Mouse (Mus musculus): ENCODE data around the gene Gm16181. TPM values are rescaled to one million over a fixed set of nuclear protein-coding genes. Genes with fewer than 3 reads are reported as not detected.

Gene Gm16181
- total RNA-seq, 2 experiments from 2014 or later: not detected

DNA sequence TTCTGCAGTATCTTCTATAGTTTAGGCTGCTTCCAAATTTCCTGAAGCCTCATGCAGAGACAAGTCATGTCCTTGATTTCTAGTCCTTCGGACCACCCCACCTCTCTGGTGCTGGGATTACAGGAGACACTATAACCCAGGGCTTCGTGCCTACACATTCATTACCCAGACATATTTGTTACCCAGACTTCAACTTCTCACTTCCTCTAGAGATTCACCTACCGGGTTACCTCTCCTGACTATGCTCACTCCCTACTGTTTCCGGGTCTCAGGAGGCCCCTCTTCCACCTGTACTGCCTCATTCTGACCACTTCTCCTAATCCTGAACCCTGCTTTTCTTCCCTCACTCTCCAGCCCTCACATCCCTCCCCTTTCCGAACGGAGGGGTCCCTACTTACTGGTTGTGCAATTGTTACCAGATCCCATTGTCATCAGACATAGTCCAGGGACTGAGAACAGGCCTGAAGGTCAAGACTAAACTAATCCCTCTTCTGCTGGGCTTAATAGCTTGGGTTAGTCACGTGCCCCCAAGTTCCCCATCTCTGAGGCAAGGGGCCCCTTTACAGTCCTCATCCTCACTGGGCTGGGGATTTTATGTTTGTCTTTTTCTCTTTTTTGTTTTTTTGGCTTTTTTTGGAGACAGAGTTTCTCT is 32.5 kb upstream of the Gm16181 start, which contains the start of gene Lst1:
Lst1 (minus strand) TSS at position 481 of the 652 bp plus-strand sequence.
- H3K4me3 ChIP-seq: no peak within 1 kb of the TSS
- H3K27ac ChIP-seq: no peak within 1 kb of the TSS
- no peak for TF ChIP-seq CTCF (conservative IDR thresholded peaks at IDR 0.05)
- DNase-seq (ENCODE audit: low spot score in 2 of 2): no peak

DNA sequence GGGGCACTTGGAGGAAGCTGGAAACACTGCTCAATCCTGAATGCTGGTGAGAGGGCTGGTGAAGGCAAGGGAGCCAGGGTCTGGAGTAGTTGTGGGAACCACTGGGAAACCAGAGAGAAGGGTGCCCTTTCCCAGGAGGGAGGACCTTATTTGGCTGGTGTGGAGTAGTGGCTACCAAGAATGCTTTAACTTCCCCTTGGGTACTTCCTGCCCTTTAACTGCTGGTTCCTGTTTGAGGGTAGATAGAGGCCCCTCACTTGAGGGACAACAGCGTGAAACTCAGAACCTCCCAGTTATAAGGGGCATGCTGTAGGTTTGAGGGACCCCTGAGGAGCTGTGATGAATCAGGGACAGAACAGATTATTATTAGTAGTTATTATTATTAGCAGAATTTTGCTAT is 31.4 kb upstream of the Gm16181 start:
- Histone ChIP-seq H3K4me3 (no peak overlapping the region), H3K27ac (peak overlapping the region; percentile 47; the same call in 1 of the 2 replicates)
- TF ChIP-seq CTCF (conservative IDR thresholded peaks at IDR 0.05): no peak
- no peak for DNase-seq (ENCODE audit: low spot score in 2 of 2)

DNA sequence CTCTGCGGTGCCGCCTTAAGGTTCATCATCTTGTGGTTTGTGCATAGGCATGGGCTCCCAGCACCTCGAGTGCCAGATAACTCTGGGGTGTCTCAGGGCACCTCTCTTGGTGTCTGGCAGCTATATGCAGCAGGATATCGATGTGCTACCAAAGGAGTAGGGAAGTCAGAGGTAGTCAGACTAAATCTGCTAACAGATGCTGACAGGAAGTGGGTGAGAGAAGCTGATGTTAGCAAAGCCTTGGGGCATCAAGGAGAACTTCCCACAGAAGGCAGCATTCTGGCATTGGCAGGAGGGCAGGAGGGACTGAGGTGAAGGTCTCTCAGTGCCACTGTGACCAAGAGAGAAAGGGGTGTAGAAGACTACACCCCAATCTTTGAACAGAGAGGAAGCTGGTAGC is 30.5 kb upstream of the Gm16181 start:
- TF ChIP-seq CTCF (conservative IDR thresholded peaks at IDR 0.05): no peak
- H3K27ac ChIP-seq: peak overlapping the region; percentile 47; the same call in 1 of the 2 replicates
- DNase-seq (ENCODE audit: low spot score in 2 of 2): no peak
- no peak overlapping the region for H3K4me3 ChIP-seq

DNA sequence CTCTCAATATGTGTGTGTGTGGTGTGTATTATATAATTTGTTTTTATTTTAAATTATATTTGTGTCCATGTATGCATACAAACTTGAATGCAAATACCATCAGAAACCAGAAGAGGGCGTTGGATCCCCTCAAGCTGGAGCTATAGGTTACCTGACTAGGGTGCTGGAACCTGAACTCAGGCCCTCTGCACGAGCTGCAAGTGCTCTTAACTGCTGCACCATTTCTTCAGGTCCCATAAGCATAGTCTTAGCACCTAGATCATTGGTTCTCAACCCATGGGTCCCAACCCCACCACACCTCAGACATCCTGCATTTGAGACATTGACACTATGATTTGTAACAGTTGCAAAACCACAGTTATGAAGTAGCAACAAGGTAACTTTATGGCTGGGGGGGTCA is 28.9 kb upstream of the Gm16181 start:
- no peak overlapping the region for H3K27ac ChIP-seq
- DNase-seq (ENCODE audit: low spot score in 2 of 2): no peak

DNA sequence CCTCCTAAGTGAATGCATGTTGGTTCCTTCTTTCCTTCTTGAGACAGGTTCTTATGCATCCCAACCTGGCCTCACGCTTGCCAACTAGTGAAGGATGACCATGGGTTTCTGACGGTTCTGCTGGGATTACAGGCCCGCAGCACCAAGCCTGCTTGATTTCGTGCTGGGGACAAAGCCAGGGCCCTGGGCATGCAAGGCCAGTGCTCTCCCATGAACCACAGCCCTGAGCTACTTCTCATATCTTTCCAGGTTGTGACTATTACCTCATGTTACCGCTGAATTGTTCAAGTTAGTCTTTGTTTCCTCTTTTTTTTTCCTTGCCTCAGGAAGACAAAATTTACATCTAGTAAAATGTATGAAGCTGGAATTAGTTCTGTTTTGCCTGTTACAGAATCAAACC is 27.7 kb upstream of the Gm16181 start:
- no peak for DNase-seq (ENCODE audit: low spot score in 2 of 2)
- no peak for TF ChIP-seq CTCF (conservative IDR thresholded peaks at IDR 0.05)
- Histone ChIP-seq H3K4me3 (no peak overlapping the region), H3K27ac (no peak overlapping the region)

More for the DNA sequence above, 28.9 kb upstream of the Gm16181 start:
- peak; percentile 29 for TF ChIP-seq CTCF (conservative IDR thresholded peaks at IDR 0.05)
- H3K4me3 ChIP-seq: no peak overlapping the region

DNA sequence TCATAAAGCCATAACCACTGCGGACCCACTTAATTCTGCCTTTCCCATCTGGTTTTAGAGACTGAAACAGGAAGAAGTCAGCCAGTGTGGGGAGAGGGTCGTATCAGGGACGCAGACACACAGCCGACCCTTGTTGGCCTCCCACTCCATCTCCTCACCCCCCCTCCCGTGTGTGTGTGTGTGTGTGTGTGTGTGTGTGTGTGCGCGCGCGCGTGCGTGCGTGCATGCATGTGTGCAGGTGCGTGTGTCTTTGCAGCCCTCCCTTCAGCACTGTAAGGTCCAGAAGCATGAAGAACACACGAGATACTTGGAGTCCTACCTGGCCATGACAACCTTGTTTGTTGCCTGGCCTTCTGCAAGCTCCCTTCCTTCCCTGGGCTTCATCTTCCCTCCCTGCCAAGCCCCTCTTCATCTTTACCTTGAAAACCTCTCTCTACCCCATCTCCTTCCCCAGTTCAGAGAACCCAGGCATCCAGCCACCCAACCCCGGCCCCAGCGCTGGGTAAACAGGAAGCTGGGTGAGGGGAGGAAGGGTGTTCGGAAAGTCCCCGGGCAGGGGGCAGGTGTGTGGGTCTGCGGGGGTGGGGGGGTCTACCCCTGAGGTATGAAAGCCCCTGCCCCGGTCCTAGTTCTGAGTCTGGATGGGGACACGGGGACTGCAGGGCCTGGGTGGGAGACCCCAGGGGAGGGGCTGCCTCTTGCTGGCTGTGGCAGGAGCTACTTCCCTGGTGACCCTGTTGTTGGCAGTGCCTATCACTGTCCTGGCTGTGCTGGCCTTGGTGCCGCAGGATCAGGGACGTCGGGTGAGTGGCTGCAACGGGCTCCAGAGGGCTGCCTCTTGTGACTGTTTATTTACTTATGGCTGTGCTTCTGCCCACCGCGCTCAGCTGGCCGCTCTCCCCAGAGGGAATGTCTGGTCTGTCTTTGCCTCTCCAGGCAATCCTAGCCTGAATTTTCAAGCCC is 26.5 kb upstream of the Gm16181 start, which contains the start of gene Ltb:
Ltb (plus strand) TSS at position 559 of the 963 bp plus-strand sequence.
- H3K4me3 ChIP-seq: no peak within 1 kb of the TSS
- DNase-seq (ENCODE audit: low spot score in 2 of 2): no peak
- TF ChIP-seq CTCF (conservative IDR thresholded peaks at IDR 0.05): no peak
- no peak within 1 kb of the TSS for H3K27ac ChIP-seq

DNA sequence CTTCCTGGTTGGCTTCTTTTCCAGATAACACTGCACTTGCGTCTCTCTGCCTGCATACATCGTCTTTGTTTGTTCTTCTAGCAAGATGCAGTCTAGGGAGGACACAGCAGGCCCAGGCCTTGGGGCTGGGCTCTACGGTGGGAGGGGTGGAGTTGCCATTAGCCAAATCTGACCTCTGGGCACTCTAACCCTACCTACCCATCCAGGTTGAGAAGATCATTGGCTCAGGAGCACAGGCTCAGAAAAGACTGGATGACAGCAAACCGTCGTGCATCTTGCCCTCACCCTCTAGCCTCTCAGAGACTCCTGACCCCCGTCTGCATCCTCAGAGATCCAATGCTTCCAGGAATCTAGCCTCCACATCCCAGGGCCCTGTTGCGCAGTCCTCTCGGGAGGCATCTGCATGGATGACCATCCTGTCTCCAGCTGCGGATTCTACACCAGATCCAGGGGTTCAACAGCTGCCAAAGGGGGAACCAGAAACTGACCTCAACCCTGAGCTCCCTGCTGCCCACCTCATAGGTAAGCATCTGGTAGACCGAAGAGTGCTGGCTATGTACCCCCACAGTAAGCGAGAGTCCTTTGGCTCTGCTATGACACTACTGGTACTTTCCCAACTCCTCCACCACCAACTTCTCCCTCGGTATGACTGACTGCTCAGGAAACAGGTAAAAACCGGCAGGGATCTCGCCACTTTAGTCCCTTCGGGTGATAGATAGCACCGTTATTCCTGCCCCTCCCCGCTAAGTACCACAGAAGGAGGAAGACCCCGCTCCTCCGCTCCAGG is 25.6 kb upstream of the Gm16181 start:
- Histone ChIP-seq H3K27ac (no peak overlapping the region), H3K4me3 (peak overlapping the region; percentile 50)
- no peak for DNase-seq (ENCODE audit: low spot score in 2 of 2)
- TF ChIP-seq CTCF (conservative IDR thresholded peaks at IDR 0.05): no peak

DNA sequence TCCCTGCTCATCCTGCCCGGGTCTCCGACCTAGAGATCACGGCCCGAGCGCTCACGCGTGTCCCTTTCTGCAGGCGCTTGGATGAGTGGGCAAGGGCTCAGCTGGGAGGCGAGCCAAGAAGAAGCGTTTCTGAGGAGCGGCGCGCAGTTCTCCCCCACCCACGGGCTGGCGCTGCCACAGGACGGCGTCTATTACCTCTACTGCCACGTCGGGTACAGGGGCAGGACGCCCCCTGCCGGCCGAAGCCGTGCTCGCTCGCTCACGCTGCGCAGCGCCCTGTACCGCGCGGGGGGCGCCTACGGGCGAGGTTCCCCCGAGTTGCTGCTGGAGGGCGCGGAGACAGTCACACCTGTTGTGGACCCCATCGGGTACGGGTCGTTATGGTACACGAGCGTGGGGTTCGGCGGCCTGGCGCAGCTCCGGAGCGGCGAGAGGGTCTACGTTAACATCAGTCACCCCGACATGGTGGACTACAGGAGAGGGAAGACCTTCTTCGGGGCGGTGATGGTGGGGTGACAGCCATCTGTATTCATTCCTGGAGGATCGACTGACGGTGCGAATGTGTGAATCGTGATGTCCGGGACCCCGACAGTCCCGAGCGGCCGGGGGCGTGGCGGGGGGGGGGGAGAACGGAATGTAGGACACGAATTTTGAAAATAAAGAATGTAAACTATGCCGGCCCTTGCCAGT is 24.9 kb upstream of the Gm16181 start:
- no peak overlapping the region for H3K27ac ChIP-seq
- DNase-seq (ENCODE audit: low spot score in 2 of 2): peak; percentile 50 to 73
- H3K4me3 ChIP-seq: peak overlapping the region; percentile 50
- peak; percentile 98 for TF ChIP-seq CTCF (conservative IDR thresholded peaks at IDR 0.05)

DNA sequence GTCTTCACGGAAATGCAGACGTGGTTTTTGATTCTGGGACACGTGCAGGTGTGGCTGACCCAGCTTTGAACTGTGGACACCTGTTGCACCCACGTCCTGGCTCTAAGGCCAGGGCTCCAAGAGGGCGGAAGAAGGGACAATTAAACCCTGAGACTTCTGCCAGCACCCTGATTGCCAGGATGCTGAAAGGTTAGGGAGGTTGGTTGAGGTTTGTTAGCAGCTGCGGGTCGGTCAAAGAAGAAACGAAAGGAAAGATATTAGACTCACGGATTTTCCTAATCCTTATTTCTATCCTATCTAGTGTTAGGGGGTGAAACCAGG is 24.4 kb upstream of the Gm16181 start:
- TF ChIP-seq CTCF (conservative IDR thresholded peaks at IDR 0.05): no peak
- Histone ChIP-seq H3K27ac (no peak overlapping the region), H3K4me3 (peak overlapping the region; percentile 50)
- DNase-seq (ENCODE audit: low spot score in 2 of 2): no peak

DNA sequence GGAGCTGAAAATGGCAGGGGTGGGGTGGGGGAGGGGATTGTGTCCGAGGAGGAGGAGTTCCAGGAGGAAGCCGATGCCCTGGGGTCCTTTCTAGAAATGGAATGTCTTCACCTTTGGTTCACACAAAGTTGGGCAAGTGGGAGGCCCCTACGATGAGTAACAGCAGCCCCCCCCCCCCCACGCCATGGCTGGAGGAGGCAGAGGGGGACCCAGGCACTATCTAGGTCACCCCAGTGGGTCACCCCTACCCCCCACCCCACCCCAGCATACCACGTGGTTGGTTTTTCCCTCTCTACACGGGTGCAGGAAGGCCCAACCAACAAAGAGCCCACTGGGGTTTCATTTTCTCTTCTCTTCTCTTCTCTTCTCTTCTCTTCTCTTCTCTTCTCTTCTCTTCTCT is 23.5 kb upstream of the Gm16181 start:
- H3K27ac ChIP-seq: no peak overlapping the region
- DNase-seq (ENCODE audit: low spot score in 2 of 2): no peak
- H3K4me3 ChIP-seq: no peak overlapping the region
- no peak for TF ChIP-seq CTCF (conservative IDR thresholded peaks at IDR 0.05)

DNA sequence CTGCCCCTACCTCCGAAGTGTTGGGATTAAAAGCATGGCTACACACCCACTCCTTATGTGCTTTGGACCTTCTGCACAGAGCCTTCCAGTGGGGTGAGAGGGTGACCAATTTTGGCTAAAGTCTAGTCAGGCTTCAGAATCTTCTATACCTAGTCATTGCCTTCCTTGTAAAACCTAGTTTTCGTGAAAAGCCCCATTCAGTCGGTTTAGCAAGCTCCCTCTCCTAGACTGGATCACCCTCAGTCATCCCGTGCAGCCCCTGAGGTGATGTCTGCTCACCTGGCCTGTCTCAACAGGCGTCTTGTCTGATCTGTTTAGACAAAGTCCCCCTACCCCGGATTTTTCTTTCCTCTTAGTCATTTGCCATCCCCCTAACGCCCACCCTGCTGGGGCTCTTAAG is 22.6 kb upstream of the Gm16181 start:
- Histone ChIP-seq H3K4me3 (no peak overlapping the region), H3K27ac (no peak overlapping the region)
- TF ChIP-seq CTCF (conservative IDR thresholded peaks at IDR 0.05): no peak
- DNase-seq (ENCODE audit: low spot score in 2 of 2): no peak

DNA sequence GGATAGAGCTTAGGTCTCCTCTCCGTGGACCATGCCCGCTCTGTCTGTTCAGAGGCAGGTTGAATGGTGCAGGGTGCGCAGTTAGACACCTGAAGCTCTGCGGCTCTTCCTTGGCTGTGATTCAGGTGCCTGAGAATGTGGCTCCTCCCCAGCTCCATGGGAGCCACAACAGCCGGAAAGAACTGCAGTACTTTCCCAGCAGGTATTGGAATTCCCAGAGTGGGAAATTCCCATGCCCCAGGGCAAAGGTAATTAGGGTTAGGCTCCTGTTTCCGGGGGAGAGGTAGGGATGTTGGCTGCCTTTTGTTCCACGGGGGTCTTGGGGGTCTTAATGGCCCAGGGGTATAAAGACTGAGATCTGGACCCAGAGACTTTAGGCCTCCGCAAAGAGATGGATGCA is 21.7 kb upstream of the Gm16181 start:
- Histone ChIP-seq H3K4me3 (no peak overlapping the region), H3K27ac (no peak overlapping the region)
- TF ChIP-seq CTCF (conservative IDR thresholded peaks at IDR 0.05): no peak
- DNase-seq (ENCODE audit: low spot score in 2 of 2): no peak

Measured in layer of hippocampus, adult 2 months (tissue).